Mouse (Mus musculus) kidney, adult 18-20 months (tissue): Measurements from ENCODE around the gene Usp36.

Experiments
- DNase-seq: peaks from one replicate; pipeline ENCODE4 v3.0.0; 2021

The Usp36 gene

GRCm38 (mm10) chr11:118220561-118221262, 69.3 kb downstream of the Usp36 start:
- peak; percentile 60 for DNase-seq

- DNase-seq = no peak
Measured at GRCm38 (mm10) chr11:118219066-118219465, 71.0 kb downstream of the Usp36 start.

- DNase-seq = no peak
Measured at GRCm38 (mm10) chr11:118216468-118216867, 73.6 kb downstream of the Usp36 start.

GRCm38 (mm10) chr11:118215928-118216458, 74.1 kb downstream of the Usp36 start:
- DNase-seq = no peak

GRCm38 (mm10) chr11:118212636-118213112, 77.4 kb downstream of the Usp36 start:
- no peak for DNase-seq

GRCm38 (mm10) chr11:118211749-118212635, 78.1 kb downstream of the Usp36 start:
- DNase-seq = peak; percentile 57

GRCm38 (mm10) chr11:118210962-118211361, 79.1 kb downstream of the Usp36 start:
- no peak for DNase-seq

GRCm38 (mm10) chr11:118210116-118210515, 79.9 kb downstream of the Usp36 start:
- no peak for DNase-seq
